Mouse (Mus musculus) midbrain, postnatal 0 days (tissue): ENCODE results near the gene Brix1. TPM values are rescaled to one million over a fixed set of nuclear protein-coding genes. Genes with fewer than 3 reads are reported as not detected.

ENCODE experiments used
- ATAC-seq: fragments of 200-750 bp; cut with Nextera tagmentation; 2 replicates; pipeline ENCODE4 v1.8.0; 2017; ENCODE audit warnings: moderate number of reproducible peaks, mild to moderate bottlenecking, moderate TSS enrichment, moderate library complexity; ENCODE audit not compliant: low FRiP score
- DNase-seq: peaks from one replicate; pipeline ENCODE4 v3.0.0-alpha.2; 2015; ENCODE audit warnings: low spot score
- H3K27ac ChIP-seq: fragments of 300-500 bp; sonication (generic); 2 replicates; pipeline ENCODE4 v1.5.1; 2014; ENCODE audit warnings: low read depth, mild to moderate bottlenecking, low read length, mixed read lengths
- H3K27me3 ChIP-seq: fragments of 300-500 bp; sonication (generic); 2 replicates; pipeline ENCODE4 v1.6.1; 2014; ENCODE audit warnings: low read length, control low read depth, mixed read lengths; ENCODE audit not compliant: insufficient read depth
- H3K36me3 ChIP-seq: fragments of 300-500 bp; sonication (generic); 2 replicates; pipeline ENCODE4 v1.6.1; 2014; ENCODE audit warnings: low read length, control low read depth, mixed read lengths; ENCODE audit not compliant: insufficient read depth
- H3K4me1 ChIP-seq: fragments of 300-500 bp; sonication (generic); 2 replicates; pipeline ENCODE4 v1.6.1; 2014; ENCODE audit warnings: mild to moderate bottlenecking, control low read depth, antibody characterized with exemption, low read length, mixed read lengths; ENCODE audit not compliant: insufficient read depth
- H3K4me2 ChIP-seq: fragments of 300-500 bp; sonication (generic); 2 replicates; pipeline ENCODE4 v1.6.1; 2014; ENCODE audit warnings: low read depth, mild to moderate bottlenecking, low read length, mixed read lengths; ENCODE audit not compliant: poor library complexity, severe bottlenecking
- H3K4me3 ChIP-seq: fragments of 300-500 bp; sonication (generic); 2 replicates; pipeline ENCODE4 v1.5.1; 2014; ENCODE audit warnings: low read depth, mild to moderate bottlenecking, low read length, moderate library complexity
- H3K9ac ChIP-seq: fragments of 300-500 bp; sonication (generic); replicated peaks from 2 replicates; pipeline ENCODE4 v1.6.1; 2014; ENCODE audit warnings: mild to moderate bottlenecking, low read length, moderate library complexity, mixed read lengths; ENCODE audit not compliant: poor library complexity, severe bottlenecking
- H3K9me3 ChIP-seq: fragments of 300-500 bp; sonication (generic); 2 replicates; pipeline ENCODE4 v1.6.1; 2016; ENCODE audit warnings: low read length, control low read depth
- CTCF ChIP-seq: IDR thresholded peaks from 2 replicates; pipeline ENCODE4 v1.5.1; 2016; ENCODE audit warnings: antibody characterized with exemption, mild to moderate bottlenecking
- WGBS: fragments of 180-500 bp; shearing (Covaris S2); extraction: QIAGEN DNeasy Blood & Tissue Kit; methylation state at CpG from one replicate; pipeline ENCODE4 v1.1.7; 2014; 5-methylcytosine and 5-hydroxymethylcytosine counted together
- polyA plus RNA-seq: library from polyadenylated mRNA; unstranded; fragments of >200 nt; fragmentation: Nextera tagmentation; extraction: Ambion mirVana; gene quantifications from 2 replicates; pipeline ENCODE4 v1.2.1, GENCODE M21; 2015
- total RNA-seq: library from RNA; depleted of rRNA; stranded (reverse); fragments of >200 nt; gene quantifications from 2 replicates; pipeline ENCODE4 v1.2.3, GENCODE M21; 2014

The Brix1 gene
- total and polyA plus RNA-seq, 2 experiments from 2014 or later: 6.1 to 52.7 TPM

- WGBS: 87% methylated on average over 3 of the region's 3 CpGs
- TF ChIP-seq CTCF: no peak
- peaks cover 9% of the 10 kb centered on the region; the same call in 1 of the 2 replicates for H3K4me1 ChIP-seq
- no peak overlapping the region for H3K4me2 ChIP-seq
- ATAC-seq (no peak), DNase-seq (no peak)
- H3K36me3 ChIP-seq: no peaks in the 10 kb centered on the region
- H3K27me3 ChIP-seq: no peaks in the 10 kb centered on the region
- H3K27ac ChIP-seq: no peak overlapping the region
- no peak overlapping the region for H3K4me3 ChIP-seq
- H3K9me3 ChIP-seq: no peaks in the 10 kb centered on the region
- no peak overlapping the region for H3K9ac ChIP-seq
These were observed 17.0 kb downstream of the Brix1 start for GRCm38 (mm10) chr15:10468761-10469160.

GRCm38 (mm10) chr15:10464678-10465077 is 21.1 kb downstream of the Brix1 start:
- 92% methylated on average over 3 of the region's 3 CpGs for WGBS
- Histone ChIP-seq H3K9me3 (no peaks in the 10 kb centered on the region), H3K36me3 (peaks cover 13% of the 10 kb centered on the region; the same call in 1 of the 2 replicates), H3K27me3 (no peaks in the 10 kb centered on the region), H3K4me2 (no peak overlapping the region), H3K4me1 (peaks cover 9% of the 10 kb centered on the region; the same call in 1 of the 2 replicates), H3K9ac (no peak overlapping the region), H3K4me3 (no peak overlapping the region), H3K27ac (no peak overlapping the region)
- no peak for TF ChIP-seq CTCF
- DNase-seq (no peak), ATAC-seq (no peak)

GRCm38 (mm10) chr15:10463555-10463954 is 22.2 kb downstream of the Brix1 start:
- H3K9me3 ChIP-seq: no peaks in the 10 kb centered on the region
- DNase-seq (no peak), ATAC-seq (no peak)
- H3K4me3 ChIP-seq: no peak overlapping the region
- H3K4me2 ChIP-seq: no peak overlapping the region
- no peak for TF ChIP-seq CTCF
- peaks cover 17% of the 10 kb centered on the region; the same call in 1 of the 2 replicates for H3K36me3 ChIP-seq
- no peaks in the 10 kb centered on the region for H3K27me3 ChIP-seq
- 87% methylated on average over 5 of the region's 5 CpGs for WGBS
- H3K9ac ChIP-seq: no peak overlapping the region
- no peak overlapping the region for H3K27ac ChIP-seq
- H3K4me1 ChIP-seq: peaks cover 6% of the 10 kb centered on the region; the same call in 1 of the 2 replicates

- WGBS: 96% methylated on average over 12 of the region's 12 CpGs
- DNase-seq (no peak), ATAC-seq (no peak)
- H3K4me1 ChIP-seq: no peaks in the 10 kb centered on the region
- no peak overlapping the region for H3K27ac ChIP-seq
- H3K9me3 ChIP-seq: no peaks in the 10 kb centered on the region
- H3K9ac ChIP-seq: no peak overlapping the region
- H3K27me3 ChIP-seq: no peaks in the 10 kb centered on the region
- no peak overlapping the region for H3K4me3 ChIP-seq
- peaks cover 17% of the 10 kb centered on the region; the same call in 1 of the 2 replicates for H3K36me3 ChIP-seq
- H3K4me2 ChIP-seq: no peak overlapping the region
- TF ChIP-seq CTCF: no peak
These were observed 24.8 kb downstream of the Brix1 start for GRCm38 (mm10) chr15:10460986-10461385.

- no peak for ATAC-seq
- Histone ChIP-seq H3K27me3 (no peaks in the 10 kb centered on the region), H3K9ac (no peak overlapping the region), H3K4me2 (no peak overlapping the region), H3K4me1 (no peaks in the 10 kb centered on the region), H3K9me3 (no peaks in the 10 kb centered on the region), H3K4me3 (no peak overlapping the region), H3K27ac (no peak overlapping the region), H3K36me3 (peaks cover 28% of the 10 kb centered on the region)
- TF ChIP-seq CTCF: no peak
- DNase-seq: no peak
- 71% methylated on average over 3 of the region's 3 CpGs for WGBS
These were observed 38.6 kb downstream of the Brix1 start for GRCm38 (mm10) chr15:10447102-10447501.

GRCm38 (mm10) chr15:10442275-10442674 is 43.5 kb downstream of the Brix1 start:
- Histone ChIP-seq H3K9ac (no peak overlapping the region), H3K9me3 (no peaks in the 10 kb centered on the region), H3K27me3 (no peaks in the 10 kb centered on the region), H3K4me2 (no peak overlapping the region), H3K4me1 (no peaks in the 10 kb centered on the region), H3K4me3 (no peak overlapping the region), H3K27ac (no peak overlapping the region), H3K36me3 (0 out of 2 replicates have a peak, but pooled peaks cover 16% of the 10 kb centered on the region)
- DNase-seq (no peak), ATAC-seq (no peak)
- 33% methylated on average over 1 of the region's 1 CpGs for WGBS
- TF ChIP-seq CTCF: no peak
